Mouse (Mus musculus): ENCODE data around the gene Fa2h.

DNA sequence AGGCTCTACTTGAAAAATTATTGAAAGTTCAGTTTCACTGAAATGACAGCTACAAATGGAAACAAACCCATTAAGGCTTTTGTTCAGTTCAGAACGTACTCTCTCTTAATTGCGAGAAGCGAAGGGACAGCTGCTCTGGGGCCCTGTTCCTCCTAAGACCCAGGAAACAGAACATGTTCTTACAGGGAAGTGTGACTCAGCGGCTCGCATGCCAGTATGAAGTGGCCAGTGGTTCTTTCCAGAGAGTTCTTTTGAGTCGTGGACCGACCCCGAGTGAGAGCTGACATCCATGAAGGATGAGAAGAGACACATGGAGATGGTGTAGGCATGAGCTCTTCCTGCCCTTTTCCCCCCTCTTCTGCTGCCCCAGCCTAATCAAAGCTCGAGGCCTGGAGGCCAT is 23.9 kb downstream of the Fa2h start:
- TF ChIP-seq CEBPB (IDR thresholded peaks at IDR 0.05; ENCODE audit: insufficient read depth, poor library complexity, severe bottlenecking) (no peak), POLR2A (IDR thresholded peaks at IDR 0.05; ENCODE audit: insufficient read length, low read depth) (no peak), TCF3 (IDR thresholded peaks at IDR 0.05; ENCODE audit: insufficient read length, low read depth) (no peak)

Measured in myocyte (in vitro differentiated cells).